Mouse (Mus musculus) erythroblast, embryonic 14.5 days (primary cell): ENCODE results near the gene Tmem108.

Source experiments
- GATA1 ChIP-seq: IDR thresholded peaks from 2 replicates; pipeline ENCODE4 v1.6.1; 2012; ENCODE audit warnings: low read length, inconsistent platforms, mixed read lengths
- TAL1 ChIP-seq: IDR thresholded peaks from 3 replicates; pipeline ENCODE4 v1.6.1; 2012; ENCODE audit warnings: low read length, inconsistent platforms, mixed read lengths

GRCm38 (mm10) chr9:103652127-103652882 lies 109.3 kb downstream of the Tmem108 start:
- TF ChIP-seq GATA1 (no peak), TAL1 (no peak)
